Mouse (Mus musculus) kidney, embryonic 14.5 days (tissue): ENCODE results near the gene Efemp2. TPM values are rescaled to one million over a fixed set of nuclear protein-coding genes. Genes with fewer than 3 reads are reported as not detected.
"Not testable (repeated sequence)": the region's sequence is repeated elsewhere in the genome, so short reads cannot be mapped to it uniquely, and the experiment has no call there.

Experiments used
- ATAC-seq: fragments of 200-750 bp; cut with Nextera tagmentation; 2 replicates; pipeline ENCODE4 v1.8.0; 2017; ENCODE audit warnings: moderate number of reproducible peaks, mild to moderate bottlenecking, moderate TSS enrichment, moderate library complexity; ENCODE audit not compliant: low FRiP score, low TSS enrichment
- H3K27ac ChIP-seq: fragments of 300-500 bp; sonication (generic); 2 replicates; pipeline ENCODE4 v1.5.1; 2014; ENCODE audit warnings: low read depth, mild to moderate bottlenecking, low read length, moderate library complexity, mixed read lengths
- H3K27me3 ChIP-seq: fragments of 300-500 bp; sonication (generic); 2 replicates; pipeline ENCODE4 v1.6.1; 2014; ENCODE audit warnings: mild to moderate bottlenecking, low read length; ENCODE audit not compliant: control insufficient read depth, insufficient read depth
- H3K36me3 ChIP-seq: fragments of 300-500 bp; sonication (generic); 2 replicates; pipeline ENCODE4 v1.6.1; 2014; ENCODE audit warnings: low read length, mixed read lengths; ENCODE audit not compliant: control insufficient read depth, insufficient read depth
- H3K4me1 ChIP-seq: fragments of 300-500 bp; sonication (generic); 2 replicates; pipeline ENCODE4 v1.6.1; 2014; ENCODE audit warnings: low read length, mixed read lengths; ENCODE audit not compliant: control insufficient read depth, insufficient read depth
- H3K4me2 ChIP-seq: fragments of 300-500 bp; sonication (generic); replicated peaks from 2 replicates; pipeline ENCODE4 v1.6.1; 2014; ENCODE audit warnings: low read depth, mild to moderate bottlenecking, low read length
- H3K4me3 ChIP-seq: fragments of 300-500 bp; sonication (generic); 2 replicates; pipeline ENCODE4 v1.5.1; 2014; ENCODE audit warnings: mild to moderate bottlenecking, low read length
- H3K9ac ChIP-seq: fragments of 300-500 bp; sonication (generic); 2 replicates; pipeline ENCODE4 v1.6.1; 2014; ENCODE audit warnings: low read depth, mild to moderate bottlenecking, low read length, moderate library complexity
- H3K9me3 ChIP-seq: fragments of 300-500 bp; sonication (generic); 2 replicates; pipeline ENCODE4 v1.6.1; 2016; ENCODE audit warnings: low read length; ENCODE audit not compliant: control insufficient read depth
- WGBS: fragments of 180-500 bp; shearing (Covaris S2); extraction: QIAGEN DNeasy Blood & Tissue Kit; methylation state at CpG from one replicate; pipeline ENCODE4 v1.1.7; 2014; 5-methylcytosine and 5-hydroxymethylcytosine counted together
- polyA plus RNA-seq: library from polyadenylated mRNA; unstranded; fragments of >200 nt; fragmentation: Nextera tagmentation; extraction: Ambion mirVana; gene quantifications from 2 replicates; pipeline ENCODE4 v1.2.1, GENCODE M21; 2014

Efemp2 gene
- polyA plus RNA-seq, 1 experiment from 2014 or later: 139 TPM

DNA sequence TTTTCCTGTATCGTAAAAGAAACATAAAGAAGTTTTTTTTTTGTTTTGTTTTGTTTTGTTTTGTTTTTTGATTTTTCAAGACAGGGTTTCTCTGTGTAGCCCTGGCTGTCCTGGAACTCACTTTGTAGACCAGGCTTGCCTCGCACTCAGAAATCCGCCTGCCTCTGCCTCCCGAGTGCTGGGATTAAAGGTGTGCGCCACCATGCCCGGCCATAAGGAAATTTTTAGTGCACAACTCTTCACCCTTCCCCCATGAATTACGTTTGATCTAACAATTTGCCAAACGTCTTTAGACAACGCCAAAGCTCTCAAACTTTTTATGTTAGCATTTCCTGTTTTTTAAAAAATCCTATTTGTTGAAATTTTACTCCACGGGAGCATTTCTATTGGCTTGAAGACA is 16.0 kb downstream of the Efemp2 start:
- not testable (repeated sequence) for H3K9ac ChIP-seq, ATAC-seq, H3K9me3 ChIP-seq, H3K4me2 ChIP-seq, H3K27me3 ChIP-seq
- WGBS: 50% methylated on average over 10 of the region's 10 CpGs
- Histone ChIP-seq H3K4me3 (peak overlapping the region; percentile 97; the same call in 1 of the 2 replicates), H3K27ac (peak overlapping the region; percentile 98; the same call in 1 of the 2 replicates), H3K36me3 (peaks cover 40% of the 10 kb centered on the region), H3K4me1 (peaks cover 21% of the 10 kb centered on the region; the same call in 1 of the 2 replicates)

- peak within 1 kb of the TSS; percentile 96 for H3K9ac ChIP-seq
- peaks cover 21% of the 10 kb centered on the region; the same call in 1 of the 2 replicates for H3K4me1 ChIP-seq
- H3K4me3 ChIP-seq: peak within 1 kb of the TSS; percentile 97
- no peaks in the 10 kb centered on the region for H3K27me3 ChIP-seq
- H3K27ac ChIP-seq: peak within 1 kb of the TSS; percentile 98
- WGBS: under 1% methylated on average over 60 of the region's 62 CpGs
- peak; percentile 60 for ATAC-seq
- H3K9me3 ChIP-seq: no peaks in the 10 kb centered on the region
- H3K4me2 ChIP-seq: peak within 1 kb of the TSS; percentile 81
- H3K36me3 ChIP-seq: peaks cover 37% of the 10 kb centered on the region
Observed at GRCm38 (mm10) chr19:5490313-5490897, 16.7 kb downstream of the Efemp2 start, which contains the start of gene Cfl1. Gene Cfl1, plus strand, starts transcription at chr19:5490455.

DNA sequence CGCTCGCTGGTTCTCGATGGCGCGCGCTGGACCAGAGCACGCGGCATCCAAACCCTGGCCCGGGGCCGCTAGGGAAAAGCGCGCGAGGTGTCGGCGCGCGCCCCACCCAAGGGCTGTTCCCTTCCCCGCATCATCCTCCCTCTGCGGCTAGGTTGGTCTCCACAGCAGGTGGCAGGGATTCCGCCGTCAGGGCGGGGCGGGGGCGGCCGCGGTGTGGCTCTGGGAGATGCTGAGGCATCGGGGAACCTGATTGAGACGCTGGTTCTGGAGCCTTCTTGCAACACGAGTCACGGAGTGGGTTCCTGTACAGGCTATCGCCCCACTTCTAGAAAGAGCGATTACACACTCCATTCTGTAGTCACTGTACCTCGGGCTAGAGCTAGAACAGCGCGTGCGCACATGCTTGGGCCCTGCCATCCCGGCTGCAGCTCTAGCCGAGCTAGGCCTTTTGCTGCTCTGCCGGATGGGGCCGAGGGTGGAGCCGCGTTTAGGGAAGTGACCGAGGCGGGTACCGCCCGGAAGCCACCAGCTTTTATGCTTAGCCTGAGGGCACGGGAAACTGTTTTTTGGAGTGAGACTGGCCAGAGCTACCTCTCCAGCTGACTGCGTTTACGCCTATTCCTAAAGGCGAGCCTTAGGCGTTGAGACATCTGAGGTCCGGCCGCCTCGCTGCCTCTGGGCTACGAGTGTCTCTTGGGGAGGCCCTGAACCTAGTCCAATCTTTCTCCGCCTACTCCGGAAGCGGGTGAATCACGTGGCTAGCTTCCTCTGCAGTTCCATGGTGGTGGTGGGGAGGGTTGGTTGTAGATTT is 17.3 kb downstream of the Efemp2 start:
- H3K4me1 ChIP-seq: peaks cover 21% of the 10 kb centered on the region; the same call in 1 of the 2 replicates
- H3K27me3 ChIP-seq: no peaks in the 10 kb centered on the region
- peaks cover 37% of the 10 kb centered on the region for H3K36me3 ChIP-seq
- H3K27ac ChIP-seq: peak overlapping the region; percentile 98
- WGBS: under 1% methylated on average over 59 of the region's 59 CpGs
- peak; percentile 7 for ATAC-seq
- peak overlapping the region; percentile 61 for H3K4me2 ChIP-seq
- H3K9me3 ChIP-seq: no peaks in the 10 kb centered on the region
- peak overlapping the region; percentile 97 for H3K4me3 ChIP-seq
- peak overlapping the region; percentile 96 for H3K9ac ChIP-seq

GRCm38 (mm10) chr19:5492641-5493040 is 18.9 kb downstream of the Efemp2 start:
- WGBS: 82% methylated on average over 4 of the region's 4 CpGs
- ATAC-seq: no peak
- no peak overlapping the region for H3K4me3 ChIP-seq
- no peak overlapping the region for H3K4me2 ChIP-seq
- H3K36me3 ChIP-seq: peaks cover 52% of the 10 kb centered on the region
- no peak overlapping the region for H3K9ac ChIP-seq
- no peaks in the 10 kb centered on the region for H3K27me3 ChIP-seq
- H3K9me3 ChIP-seq: no peaks in the 10 kb centered on the region
- no peak overlapping the region for H3K27ac ChIP-seq
- peaks cover 12% of the 10 kb centered on the region; the same call in 1 of the 2 replicates for H3K4me1 ChIP-seq

DNA sequence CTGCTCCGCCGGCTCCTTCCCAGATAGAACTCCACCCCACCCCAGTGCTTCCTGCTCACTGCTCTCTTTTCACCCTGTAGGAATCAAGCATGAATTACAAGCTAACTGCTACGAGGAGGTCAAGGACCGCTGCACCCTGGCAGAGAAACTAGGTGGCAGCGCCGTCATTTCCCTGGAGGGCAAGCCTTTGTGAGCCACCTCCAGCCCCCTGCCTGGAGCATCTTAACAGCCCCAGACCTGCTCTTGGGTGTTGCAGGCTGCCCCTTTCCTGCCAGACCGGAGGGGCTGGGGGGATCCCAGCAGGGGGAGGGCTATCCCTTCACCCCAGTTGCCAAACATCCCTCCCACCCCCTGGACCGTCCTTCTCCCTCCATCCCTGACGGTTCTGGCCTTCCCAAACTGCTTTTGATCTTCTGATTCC is 19.6 kb downstream of the Efemp2 start:
- Histone ChIP-seq H3K36me3 (peaks cover 53% of the 10 kb centered on the region), H3K4me1 (peaks cover 12% of the 10 kb centered on the region; the same call in 1 of the 2 replicates), H3K4me3 (peak overlapping the region; percentile 8; the same call in 1 of the 2 replicates)
- 47% methylated on average over 9 of the region's 9 CpGs for WGBS
- not testable (repeated sequence) for H3K9me3 ChIP-seq, H3K4me2 ChIP-seq, ATAC-seq, H3K27ac ChIP-seq, H3K9ac ChIP-seq, H3K27me3 ChIP-seq

GRCm38 (mm10) chr19:5494314-5494713 is 20.6 kb downstream of the Efemp2 start:
- no peaks in the 10 kb centered on the region for H3K9me3 ChIP-seq
- H3K27ac ChIP-seq: no peak overlapping the region
- H3K27me3 ChIP-seq: no peaks in the 10 kb centered on the region
- no peak overlapping the region for H3K4me3 ChIP-seq
- 71% methylated on average over 3 of the region's 3 CpGs for WGBS
- peaks cover 53% of the 10 kb centered on the region for H3K36me3 ChIP-seq
- peaks cover 12% of the 10 kb centered on the region; the same call in 1 of the 2 replicates for H3K4me1 ChIP-seq
- no peak overlapping the region for H3K9ac ChIP-seq
- H3K4me2 ChIP-seq: no peak overlapping the region
- ATAC-seq: no peak

GRCm38 (mm10) chr19:5495353-5496051 is 21.7 kb downstream of the Efemp2 start:
- Histone ChIP-seq H3K36me3 (peaks cover 53% of the 10 kb centered on the region), H3K9ac (no peak overlapping the region), H3K4me2 (no peak overlapping the region), H3K4me3 (no peak overlapping the region), H3K27ac (no peak overlapping the region), H3K4me1 (peaks cover 12% of the 10 kb centered on the region; the same call in 1 of the 2 replicates), H3K27me3 (no peaks in the 10 kb centered on the region), H3K9me3 (no peaks in the 10 kb centered on the region)
- WGBS: 85% methylated on average over 12 of the region's 12 CpGs
- ATAC-seq: no peak

- WGBS: 87% methylated on average over 16 of the region's 16 CpGs
- H3K27me3 ChIP-seq: no peaks in the 10 kb centered on the region
- no peak overlapping the region for H3K4me3 ChIP-seq
- H3K36me3 ChIP-seq: peaks cover 53% of the 10 kb centered on the region
- ATAC-seq: no peak
- no peaks in the 10 kb centered on the region for H3K9me3 ChIP-seq
- peaks cover 12% of the 10 kb centered on the region; the same call in 1 of the 2 replicates for H3K4me1 ChIP-seq
- no peak overlapping the region for H3K4me2 ChIP-seq
- no peak overlapping the region for H3K27ac ChIP-seq
- H3K9ac ChIP-seq: no peak overlapping the region
Observed at GRCm38 (mm10) chr19:5496052-5496370, 22.3 kb downstream of the Efemp2 start.
